Mouse (Mus musculus): Measurements from ENCODE around the gene Krt7.
A peak's percentile ranks its signal among the peaks of the same experiment; 100 is the strongest.

The Krt7 gene

DNA sequence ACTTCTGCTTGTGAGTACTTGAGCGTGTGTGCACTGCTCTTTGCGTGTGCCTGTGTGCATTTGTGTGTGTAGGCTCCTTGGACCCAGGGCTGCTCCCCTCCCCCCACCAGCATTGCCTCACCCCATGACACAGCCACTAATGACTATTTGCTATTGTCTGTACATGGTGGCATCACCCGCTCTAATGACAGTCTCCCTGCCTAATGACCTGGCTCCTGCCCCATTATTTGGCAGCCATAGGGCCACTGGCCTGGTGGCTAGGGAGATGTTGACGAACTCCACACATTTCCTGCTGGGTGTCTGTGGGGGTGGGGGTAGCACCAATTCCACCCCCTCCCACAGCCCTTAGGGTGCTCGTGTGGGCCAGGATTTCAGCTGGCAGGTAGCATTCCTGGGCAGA, 32.2 kb upstream of the Krt7 start:
- no peak for DNase-seq

DNA sequence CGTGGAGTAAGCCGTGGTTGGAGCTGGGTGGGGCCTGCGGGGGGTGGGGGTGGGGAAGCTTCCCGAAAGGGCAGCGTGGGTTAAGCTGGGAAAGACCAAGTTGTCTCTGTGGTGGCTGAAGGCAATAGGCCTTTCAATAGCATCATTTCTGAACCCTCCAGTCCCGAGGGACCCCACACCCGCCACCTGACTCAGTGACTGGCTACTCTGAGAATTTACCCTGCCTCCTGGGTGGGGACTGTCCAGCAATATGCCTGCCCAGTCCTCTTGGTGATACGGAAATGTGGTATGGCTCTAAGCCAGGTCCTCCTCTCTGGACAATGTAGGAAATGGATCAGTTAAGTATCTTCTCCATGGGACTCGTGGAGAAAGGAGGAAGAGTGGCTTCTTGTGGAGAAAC, 29.1 kb upstream of the Krt7 start:
- DNase-seq, result no peak

DNA sequence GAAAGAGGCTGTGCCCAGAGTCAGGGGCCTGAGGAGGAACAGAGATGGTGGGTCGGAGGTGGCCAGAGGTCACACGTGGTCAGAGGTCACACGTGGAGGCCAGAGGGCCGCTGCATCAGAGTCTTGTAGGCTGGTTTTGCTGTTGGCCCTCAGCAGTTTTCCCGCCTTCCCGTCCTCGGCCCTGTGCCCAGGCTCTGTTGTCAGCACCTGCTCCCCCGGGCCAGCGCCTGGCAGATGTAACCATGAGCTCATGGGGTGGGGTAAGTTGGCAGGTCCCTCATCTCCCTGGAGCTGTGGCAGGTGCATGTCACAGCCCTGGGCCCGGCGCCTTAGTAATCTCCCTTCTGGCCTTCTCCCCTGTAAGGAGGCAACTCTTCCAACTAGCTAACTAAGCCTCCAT, 28.0 kb upstream of the Krt7 start:
- no peak for DNase-seq

DNA sequence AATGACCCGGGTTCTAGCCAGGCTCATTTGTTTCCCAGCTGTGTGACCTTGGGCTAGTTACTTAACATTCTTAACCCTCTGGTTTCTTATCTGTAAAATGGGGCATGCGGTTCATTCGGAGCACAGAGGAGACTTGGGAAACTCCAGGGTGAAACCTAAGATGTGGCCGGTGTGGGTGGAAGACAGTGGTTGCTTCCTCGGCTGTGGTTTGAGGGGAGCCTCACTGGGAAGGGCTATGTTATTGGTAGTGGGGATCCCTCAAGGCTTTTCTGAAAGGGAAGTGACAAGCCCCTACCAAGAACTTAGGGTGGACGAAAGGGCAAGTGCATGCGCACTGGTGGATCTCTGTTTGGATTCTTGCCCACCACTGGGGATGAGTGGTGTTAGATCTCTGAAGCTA, 26.2 kb upstream of the Krt7 start:
- no peak for DNase-seq

DNA sequence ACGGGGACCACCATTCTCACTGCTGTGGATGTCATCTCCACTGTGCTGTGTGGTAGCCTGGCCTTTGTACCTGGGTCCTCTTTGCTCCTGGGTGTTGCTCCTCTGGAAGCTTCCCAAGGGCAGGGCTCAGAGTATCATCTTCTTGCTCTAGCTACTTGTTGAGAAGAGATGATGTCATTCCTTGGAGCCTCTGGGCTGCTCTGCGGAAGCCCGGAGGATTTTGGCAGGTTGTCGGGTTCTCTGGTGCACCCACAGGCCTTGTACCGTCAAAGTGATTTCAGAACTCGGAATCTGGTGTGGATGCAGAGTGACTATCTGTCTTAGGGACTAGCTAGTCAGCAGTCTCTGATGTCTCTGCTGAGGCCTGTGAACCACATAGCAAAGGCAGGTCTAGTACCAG, 25.8 kb upstream of the Krt7 start:
- no peak for DNase-seq

DNA sequence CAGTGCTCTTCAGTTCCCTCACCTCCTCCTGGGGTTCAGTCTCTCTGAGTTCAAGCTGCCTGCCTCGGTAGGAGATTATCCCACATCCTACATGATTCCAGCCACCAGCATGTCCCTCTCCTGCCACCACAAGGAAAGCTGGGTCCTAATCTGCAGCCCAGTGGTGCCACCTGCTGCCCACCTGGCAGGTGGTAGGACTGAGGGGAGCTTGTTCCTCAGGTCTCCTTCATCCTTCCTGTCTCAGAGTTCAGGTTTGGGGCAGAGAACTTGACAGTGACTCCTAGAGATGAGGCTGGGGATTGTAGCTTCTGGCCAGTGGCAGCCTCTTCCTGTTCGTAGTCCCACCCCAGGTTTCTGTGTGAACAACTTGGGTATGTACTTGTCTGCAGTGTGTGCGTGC, 23.7 kb upstream of the Krt7 start:
- peak in 1 of 2 experiments; percentile 32 for DNase-seq

DNA sequence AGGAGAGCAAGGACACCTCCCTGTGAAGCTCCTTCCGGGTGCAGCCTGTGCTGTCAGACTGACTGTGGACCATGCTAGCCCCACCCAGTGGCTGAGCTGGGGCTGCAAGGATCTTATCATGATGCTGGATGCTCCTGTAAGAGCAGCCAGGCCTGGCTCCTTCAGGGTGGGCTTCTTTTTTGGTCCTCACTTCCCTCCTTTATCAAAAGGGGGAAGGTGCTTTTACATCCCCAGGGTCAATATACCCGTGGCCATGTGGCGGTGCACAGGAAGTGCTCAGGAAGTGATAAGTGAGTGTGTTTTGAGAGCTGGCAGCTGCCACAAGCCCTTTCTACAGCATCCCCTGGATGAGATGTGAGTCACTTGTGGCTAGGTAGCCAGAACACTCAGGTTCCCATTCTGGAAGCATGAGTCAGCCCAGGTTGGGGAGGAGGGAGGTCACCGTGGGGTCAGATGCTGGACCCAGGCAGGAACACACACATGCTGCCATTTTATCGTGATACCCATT, 22.8 kb upstream of the Krt7 start:
- peak in 1 of 2 experiments; percentile 39 for DNase-seq

DNA sequence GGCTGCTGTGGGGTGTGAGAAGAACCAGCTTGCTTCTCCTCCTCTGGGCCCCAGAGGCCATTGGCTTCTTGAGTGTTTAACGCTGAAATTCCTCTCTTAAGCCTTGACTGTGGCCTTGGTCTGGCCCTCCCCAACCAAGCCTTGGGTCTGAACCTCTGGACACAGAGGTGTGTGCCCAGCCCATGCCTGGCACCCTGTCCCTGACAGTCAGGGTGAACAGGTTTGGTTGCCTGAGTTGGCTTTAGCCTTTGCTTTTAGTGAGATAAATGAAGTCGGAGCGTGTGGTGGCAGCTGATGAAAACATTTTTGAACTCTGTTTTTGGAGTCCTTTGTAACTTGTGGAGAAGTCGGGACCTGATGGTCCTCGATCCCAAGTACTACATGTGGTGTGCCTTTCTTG, 20.6 kb upstream of the Krt7 start:
- DNase-seq, result no peak

DNA sequence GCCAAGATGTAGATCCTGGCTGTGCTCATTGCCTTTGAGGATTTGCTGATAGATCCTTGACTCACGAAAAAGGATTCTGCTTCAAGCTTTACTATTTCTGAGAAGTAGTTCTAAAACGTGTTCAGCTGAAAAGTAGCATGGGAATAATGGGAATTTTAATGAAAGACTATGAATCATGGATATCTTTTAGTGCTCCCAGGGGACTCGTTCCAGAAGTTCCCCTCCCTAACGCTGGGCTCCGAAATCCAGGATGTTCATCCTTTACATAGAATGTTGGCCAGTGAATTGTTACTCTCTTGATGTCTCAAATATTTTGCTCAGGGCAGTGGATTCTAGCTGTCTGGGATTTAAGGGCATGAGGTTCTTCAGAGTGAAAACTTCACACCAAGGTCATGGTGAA, 18.6 kb upstream of the Krt7 start:
- no peak for DNase-seq

DNA sequence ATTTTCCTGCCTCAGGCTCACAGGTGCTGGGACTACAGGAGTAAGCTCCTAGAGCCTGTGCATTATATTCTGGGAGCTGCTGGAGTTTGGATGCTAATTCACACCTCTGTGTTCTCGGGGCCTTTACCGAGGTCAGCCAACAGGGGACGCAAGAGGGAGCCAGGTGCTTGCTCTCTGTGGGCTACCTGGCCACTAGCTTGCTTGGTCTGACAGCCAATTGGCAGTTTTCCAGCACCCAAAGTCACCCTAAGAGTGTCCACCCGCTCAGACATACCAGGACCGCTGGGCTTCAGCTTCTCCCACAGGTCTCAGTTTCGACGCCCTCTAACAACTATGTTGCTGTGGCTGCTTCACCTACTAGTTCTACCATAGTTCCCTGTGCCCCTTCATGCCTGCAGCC, 15.9 kb upstream of the Krt7 start:
- no peak for DNase-seq

DNA sequence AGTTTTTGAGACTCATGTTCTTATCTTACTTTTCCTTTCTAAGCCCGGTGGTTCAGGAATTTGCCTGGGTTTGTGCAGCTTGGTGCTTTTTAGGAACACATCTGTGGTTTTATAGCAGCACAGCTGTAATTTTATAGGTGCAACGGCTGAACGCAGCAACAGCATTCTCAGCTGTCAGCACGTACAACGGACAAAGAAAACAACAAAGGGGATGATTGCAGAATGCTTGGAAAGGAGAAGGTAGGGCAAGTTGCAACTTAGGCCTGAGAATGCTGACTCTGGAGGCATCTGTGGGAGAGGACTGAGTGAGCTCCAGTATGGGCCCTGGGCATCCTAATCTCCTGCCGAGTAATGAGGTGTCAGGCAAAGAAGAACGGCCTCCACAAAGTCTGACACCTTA, 14.4 kb upstream of the Krt7 start:
- no peak for DNase-seq

DNA sequence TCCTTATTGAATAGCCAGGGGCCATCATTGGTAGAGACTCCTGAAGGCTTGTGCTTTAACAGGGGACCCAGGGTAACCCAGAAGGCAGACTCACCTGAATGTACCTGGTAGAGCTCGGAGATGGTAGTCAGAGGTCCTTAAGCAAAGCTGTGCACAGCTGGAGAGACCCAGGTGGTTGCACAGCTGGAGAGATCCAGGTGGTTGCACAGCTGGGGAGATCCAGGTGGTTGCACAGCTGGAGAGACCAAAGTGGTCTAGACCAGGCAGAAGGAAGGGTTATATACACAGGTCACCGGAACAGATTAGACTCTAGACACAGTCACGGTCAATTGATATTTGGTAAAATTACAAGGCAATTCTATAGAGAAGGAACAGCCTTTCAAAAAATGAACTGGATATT, 13.9 kb upstream of the Krt7 start:
- DNase-seq, result no peak

DNA sequence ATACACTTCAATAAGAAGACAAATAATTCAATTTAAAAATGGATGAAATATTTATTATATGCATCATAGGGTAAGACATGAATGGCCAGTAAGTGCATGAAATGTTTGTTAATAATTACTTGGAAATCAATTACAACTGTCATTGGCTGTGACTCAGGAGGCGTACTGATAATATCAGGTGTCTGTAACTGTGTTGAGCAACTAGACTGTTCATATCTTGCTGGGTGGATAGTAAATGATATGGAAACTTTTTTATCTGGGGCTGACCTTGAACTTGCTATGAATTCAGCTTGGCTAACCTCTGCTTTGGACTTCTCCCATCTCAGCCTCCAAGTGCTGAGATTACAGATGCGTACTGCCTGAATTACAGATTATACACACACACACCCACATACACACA, 13.2 kb upstream of the Krt7 start:
- no peak for DNase-seq

DNA sequence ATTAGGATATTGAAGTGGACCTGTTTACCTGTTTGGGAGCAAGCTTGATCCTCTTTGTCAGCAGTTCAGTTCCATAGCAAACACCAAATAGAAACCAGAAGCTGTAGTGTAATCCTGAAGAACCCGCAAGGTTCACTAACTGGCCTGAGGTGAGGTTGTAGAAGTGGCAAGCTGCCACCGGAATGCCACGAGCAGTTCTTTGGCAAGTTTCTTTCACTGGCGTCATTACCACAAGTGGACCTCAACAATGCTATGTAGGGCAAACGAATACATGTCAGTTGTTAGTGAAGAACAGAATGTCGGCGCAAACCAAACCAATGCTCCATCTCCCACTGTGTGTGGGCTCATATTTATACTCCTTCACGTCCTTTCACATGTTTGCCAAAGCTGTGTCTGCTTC, 12.6 kb upstream of the Krt7 start:
- no peak for DNase-seq

DNA sequence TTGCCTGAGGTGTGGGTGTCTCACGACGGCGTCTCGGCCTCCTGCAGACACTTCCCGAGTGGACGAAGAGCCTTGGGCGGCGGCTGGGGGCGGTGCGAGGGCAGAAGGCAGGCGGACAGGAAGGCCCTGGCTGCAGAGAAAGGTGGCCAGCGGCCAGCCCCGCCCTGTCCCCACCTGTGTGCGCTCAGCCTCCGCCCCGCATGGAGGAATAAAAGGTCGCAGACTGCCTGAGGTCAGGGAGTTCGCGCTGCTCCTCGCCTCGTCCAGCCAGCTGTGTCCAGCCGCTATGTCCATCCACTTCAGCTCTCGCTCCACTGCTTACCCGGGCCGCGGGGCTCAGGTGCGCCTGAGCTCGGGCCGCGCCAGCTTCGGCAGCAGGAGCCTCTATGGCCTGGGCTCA, 1.3 kb downstream of the Krt7 start:
- no peak for DNase-seq

DNA sequence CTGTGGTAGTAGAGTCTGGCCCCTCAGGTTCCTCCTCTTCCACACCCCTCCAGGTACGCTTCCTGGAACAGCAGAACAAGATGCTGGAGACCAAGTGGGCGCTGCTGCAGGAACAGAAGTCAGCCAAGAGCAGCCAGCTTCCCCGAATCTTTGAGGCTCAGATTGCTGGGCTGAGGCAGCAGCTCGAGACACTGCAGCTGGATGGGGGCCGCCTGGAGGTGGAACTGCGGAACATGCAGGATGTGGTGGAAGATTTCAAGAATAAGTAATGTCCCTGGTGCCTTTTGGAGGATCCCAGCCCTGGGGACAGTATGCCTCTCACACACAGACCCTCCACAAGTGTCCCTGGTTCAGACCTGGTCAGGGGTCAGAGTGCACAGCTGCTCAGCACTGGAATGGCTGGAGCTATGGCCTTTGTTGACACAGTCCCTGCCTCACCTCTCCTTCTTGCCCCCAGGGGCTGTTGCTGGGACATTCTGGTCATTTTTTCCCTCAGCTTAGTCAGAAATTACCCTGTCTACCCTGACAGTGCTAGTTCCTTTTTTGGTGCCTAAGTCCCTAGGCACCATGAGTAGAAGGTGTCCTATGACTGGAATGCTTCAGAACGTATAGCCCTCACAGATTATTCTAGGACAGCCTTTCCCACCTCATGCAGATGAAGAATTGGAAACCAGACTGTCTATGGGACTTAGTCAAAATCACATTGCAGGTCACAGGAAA, 3.2 kb downstream of the Krt7 start:
- no peak for DNase-seq

DNA sequence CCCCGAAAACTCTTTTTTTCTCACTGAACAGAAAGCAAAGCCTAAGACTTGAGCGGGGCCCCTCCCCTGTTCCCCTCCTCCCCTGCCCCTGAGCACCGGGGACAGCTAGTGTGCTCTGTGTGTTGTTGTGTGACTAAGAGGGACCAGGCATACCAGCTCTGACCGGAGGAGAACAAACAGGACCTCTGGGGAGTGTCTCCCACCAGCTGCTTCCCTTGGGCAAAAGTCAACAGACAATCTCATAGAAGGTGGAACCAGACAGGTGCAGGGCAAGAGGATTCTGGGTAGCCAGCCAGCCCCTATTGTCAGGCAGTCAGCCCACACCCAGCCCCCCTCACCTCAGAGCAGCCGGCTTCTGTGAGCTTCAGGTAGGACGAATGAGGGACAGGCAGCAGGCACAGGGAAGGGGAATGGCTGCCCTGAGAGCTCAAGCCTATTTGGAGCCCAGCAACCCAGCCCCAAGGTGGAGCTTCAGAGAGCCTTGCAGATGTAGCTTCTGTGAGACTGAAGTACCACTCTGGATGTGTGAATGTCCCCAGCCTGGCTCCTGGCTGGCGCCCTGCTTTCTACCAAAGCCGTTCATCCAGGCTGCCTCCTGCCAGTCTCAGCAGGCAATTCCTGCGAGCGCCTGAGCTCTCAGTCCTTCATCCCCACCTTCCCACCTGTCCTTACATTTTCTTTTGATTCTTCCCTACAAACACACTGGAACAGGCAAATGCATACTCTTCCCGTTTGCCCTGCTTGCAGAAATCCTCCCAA, 4.1 kb downstream of the Krt7 start:
- DNase-seq, result no peak

DNA sequence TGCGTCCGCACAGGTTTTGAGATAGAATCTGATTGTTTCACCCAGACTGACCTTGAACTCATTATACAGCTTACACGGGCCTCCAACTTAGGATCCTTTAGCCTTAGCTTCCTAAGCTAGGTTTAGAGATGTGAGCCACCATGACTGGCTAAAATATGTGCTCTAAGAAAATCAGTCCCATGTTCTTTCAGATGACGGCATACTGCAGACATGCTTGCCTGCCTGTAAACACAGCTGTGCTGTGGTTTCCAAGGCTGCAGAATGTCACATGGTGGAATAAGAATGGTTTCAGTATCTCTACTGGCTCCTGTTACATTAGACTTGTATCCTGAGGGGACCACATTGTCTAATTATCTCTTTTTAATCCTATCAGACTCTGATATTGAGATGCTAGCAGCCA, 8.1 kb downstream of the Krt7 start:
- no peak for DNase-seq

DNA sequence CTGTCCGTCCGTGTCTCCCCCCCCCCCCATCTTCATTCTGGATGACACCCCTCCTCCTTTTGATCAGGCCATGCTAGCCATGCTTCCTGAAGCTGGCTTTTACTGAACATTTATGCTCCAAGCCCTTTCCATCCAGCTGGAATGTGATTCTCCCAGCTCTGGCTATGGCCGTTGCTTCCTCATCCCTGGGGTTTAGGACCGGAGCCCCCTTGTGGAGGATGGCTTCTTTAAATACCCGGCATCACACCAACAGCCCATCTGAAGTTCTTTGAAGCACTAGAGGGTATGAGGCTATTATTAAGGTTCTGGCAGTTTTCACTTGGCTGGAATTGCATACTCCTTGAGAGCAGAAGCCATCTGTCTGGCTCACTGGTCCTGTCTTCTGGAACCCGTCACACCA, 10.1 kb downstream of the Krt7 start:
- no peak for DNase-seq

DNA sequence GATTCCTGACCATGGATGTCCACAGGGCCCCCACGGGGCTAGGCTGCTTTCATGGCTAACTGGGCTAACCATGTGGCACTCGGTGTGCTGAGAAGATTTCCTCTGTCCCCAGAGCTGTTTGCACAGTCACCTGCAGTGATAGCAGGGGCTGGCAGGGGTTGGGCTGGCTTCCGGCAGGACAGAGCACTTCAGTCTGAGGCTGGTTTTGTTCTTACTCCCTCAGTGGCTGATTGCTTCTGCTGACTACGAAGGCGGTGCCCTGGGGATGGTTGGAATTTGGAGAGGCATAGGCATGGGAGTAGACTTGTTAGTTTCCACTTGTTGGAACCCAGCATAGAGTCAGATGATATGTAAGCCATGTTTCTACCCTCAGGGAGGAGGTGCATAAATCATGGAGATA, 14.1 kb downstream of the Krt7 start:
- no peak for DNase-seq

DNA sequence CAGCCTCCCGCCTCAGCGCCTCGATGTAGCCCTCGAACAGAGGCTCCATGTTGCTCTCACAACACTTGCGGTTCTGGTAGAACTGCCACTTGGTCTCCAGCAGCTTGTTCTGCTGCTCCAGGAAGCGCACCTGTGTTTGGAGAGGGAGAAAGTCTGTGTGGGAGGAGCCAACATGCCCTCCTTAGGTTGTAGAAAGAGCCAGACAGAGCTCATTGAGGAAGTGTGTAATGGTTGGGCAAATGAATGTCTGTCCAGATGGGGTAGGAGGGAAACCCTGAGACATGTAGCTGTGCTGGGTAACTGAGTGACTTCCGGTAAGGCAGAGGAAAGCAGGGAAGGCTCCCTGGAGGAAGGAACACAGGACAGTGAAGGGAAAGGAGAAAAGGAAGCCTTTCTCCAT, 25.8 kb downstream of the Krt7 start:
- DNase-seq, result no peak

DNA sequence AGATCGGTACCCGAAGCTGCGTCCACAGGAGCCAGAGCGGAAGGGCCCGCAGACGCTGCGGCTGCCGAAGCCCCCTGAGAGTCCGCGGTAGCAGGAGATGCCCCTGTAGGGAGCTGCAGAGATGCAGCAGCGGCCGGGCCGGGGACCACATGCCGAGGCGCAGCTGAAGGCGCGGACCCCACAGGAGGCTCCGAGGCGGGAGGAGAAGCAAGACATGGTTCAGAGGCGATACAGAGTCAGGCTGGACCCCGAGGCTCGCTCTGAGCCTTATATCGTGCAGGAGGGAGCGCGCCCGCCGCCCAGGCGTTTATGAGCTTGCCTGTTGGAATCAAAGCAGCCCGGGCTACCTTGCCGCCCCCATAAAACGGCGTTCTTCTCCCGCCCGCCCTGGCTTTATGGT, 27.7 kb downstream of the Krt7 start, which contains the start of gene Krt87:
Krt87 (minus strand) TSS at position 250 of the 400 bp plus-strand sequence.
- DNase-seq, result no peak

DNA sequence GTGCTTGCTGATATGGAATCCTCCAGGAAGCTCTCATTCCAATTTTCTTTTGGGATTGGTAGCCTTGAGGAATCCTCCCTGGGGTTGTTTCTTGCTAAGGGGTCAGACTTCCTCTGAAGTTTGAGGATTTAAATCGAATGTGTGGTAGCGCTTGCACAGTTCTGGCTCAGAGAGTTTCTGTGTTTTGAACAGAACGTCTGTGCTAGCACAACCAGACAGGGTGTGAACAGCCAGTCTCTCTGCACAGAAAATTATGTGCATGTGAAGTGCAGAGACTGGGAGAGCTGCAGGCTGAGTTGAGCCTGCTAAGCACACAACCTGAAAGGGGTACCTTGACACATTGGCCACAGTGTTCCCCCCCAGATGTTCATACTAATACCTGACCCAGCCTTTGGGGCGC, 30.0 kb downstream of the Krt7 start:
- DNase-seq, result no peak

DNA sequence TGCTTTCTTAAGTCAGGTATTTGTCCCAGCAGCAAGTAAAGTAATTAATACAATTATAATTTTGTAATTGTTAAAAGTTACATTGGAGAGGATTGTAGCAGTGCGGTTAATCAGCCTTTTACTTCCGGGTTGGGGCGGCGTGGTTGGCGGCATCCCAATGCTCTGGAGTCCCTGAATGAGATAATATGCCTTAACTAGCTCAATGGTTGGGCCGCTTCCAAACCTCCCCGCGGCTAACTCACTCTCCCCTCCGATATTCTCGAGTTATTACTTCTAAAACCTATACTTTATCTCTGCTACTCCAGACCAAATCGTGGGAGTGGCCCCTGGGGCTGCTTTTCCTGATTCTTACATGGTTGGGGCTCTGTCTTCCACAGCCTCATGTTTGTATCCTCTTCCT, 35.7 kb downstream of the Krt7 start:
- DNase-seq, result no peak

DNA sequence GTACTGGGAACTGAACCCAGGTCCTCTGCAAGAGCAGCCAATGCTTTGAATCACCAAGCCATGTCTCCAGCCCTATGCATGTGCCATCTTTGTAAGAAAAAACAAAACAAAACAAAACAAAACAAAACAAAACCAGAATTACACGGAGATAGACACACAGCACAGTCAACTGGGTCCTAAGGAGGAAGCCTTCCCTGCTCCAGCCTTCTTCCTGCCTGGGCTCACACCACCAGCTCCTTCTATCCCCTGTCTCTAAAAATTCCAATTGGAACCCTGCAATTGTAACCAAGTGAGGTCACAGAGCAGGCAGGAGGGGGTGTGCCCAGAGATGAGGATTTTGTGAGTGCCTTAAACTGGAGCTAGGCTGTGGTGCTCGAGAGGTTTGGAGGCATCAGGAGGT, 36.6 kb downstream of the Krt7 start, which contains the start of gene Krt88:
Krt88 (plus strand) TSS at position 301 of the 400 bp plus-strand sequence.
- DNase-seq, result no peak

Data from spleen, adult 18-20 months (tissue).